Mouse (Mus musculus) bone marrow, adult 2 months (tissue): Measurements from ENCODE around the gene Rasa3.

ENCODE experiments used
- CTCF ChIP-seq: fragments of 200-500 bp; IDR thresholded peaks from 2 replicates; pipeline ENCODE4 v1.5.1; 2011; ENCODE audit warnings: low read length, control low read depth; ENCODE audit not compliant: control insufficient read depth, insufficient read depth
- POLR2A ChIP-seq: fragments of 200-500 bp; IDR thresholded peaks from 2 replicates; pipeline ENCODE4 v1.6.1; 2011; ENCODE audit warnings: low read depth, mild to moderate bottlenecking, control low read depth, low read length, borderline replicate concordance; ENCODE audit not compliant: control insufficient read depth

DNA sequence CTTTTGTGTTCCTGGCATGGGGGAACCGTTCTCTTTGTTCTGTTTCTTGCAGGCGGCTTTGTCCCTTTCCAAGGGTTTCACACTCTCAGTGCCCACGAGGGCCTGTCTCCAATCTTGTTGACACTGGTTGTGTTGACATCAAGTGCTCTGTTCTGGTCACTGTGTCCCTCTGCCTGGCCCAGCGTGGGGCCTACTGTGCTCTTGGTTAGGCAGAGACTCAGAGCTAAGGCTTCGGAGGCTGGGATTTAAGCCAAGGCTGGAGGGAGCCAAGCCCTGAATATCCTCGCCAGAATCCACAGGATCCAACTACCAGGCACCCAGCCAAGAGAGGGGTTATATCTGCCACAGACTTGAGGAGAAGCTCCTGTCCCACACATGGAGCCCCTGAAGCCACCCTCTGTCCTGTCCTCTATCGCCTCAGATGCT lies 147.5 kb downstream of the Rasa3 start:
- TF ChIP-seq CTCF (no peak), POLR2A (no peak)
